Mouse (Mus musculus) heart, postnatal 0 days (tissue): ENCODE results near the gene Ccdc188. TPM values are rescaled to one million over a fixed set of nuclear protein-coding genes. Genes with fewer than 3 reads are reported as not detected.
A peak's percentile ranks its signal among the peaks of the same experiment; 100 is the strongest.

Experiments used
- ATAC-seq: fragments of 200-750 bp; cut with Nextera tagmentation; 2 replicates; pipeline ENCODE4 v1.8.0; 2017; ENCODE audit warnings: low read depth, moderate number of reproducible peaks, moderate library complexity; ENCODE audit not compliant: insufficient read depth
- DNase-seq: peaks from one replicate; pipeline ENCODE4 v3.0.0-alpha.2; 2016; ENCODE audit warnings: low spot score
- H3K27ac ChIP-seq: fragments of 300-500 bp; sonication (generic); 2 replicates; pipeline ENCODE4 v1.5.1; 2014; ENCODE audit warnings: low read depth, mild to moderate bottlenecking
- H3K27me3 ChIP-seq: fragments of 300-500 bp; sonication (generic); 2 replicates; pipeline ENCODE4 v1.6.1; 2014; ENCODE audit warnings: low read length, mixed read lengths; ENCODE audit not compliant: control insufficient read depth, insufficient read depth
- H3K36me3 ChIP-seq: fragments of 300-500 bp; sonication (generic); replicated peaks from 2 replicates; pipeline ENCODE4 v1.6.1; 2014; ENCODE audit warnings: low read length, mixed read lengths; ENCODE audit not compliant: control insufficient read depth, insufficient read depth
- H3K4me1 ChIP-seq: fragments of 300-500 bp; sonication (generic); 2 replicates; pipeline ENCODE4 v1.6.1; 2014; ENCODE audit warnings: antibody characterized with exemption; ENCODE audit not compliant: control insufficient read depth, insufficient read depth
- H3K4me2 ChIP-seq: fragments of 300-500 bp; sonication (generic); 2 replicates; pipeline ENCODE4 v1.6.1; 2014; ENCODE audit warnings: low read depth, mild to moderate bottlenecking, low read length, moderate library complexity
- H3K4me3 ChIP-seq: fragments of 300-500 bp; sonication (generic); 2 replicates; pipeline ENCODE4 v1.5.1; 2014; ENCODE audit warnings: low read depth, low read length
- H3K9ac ChIP-seq: fragments of 300-500 bp; sonication (generic); replicated peaks from 2 replicates; pipeline ENCODE4 v1.6.1; 2014; ENCODE audit warnings: low read depth, low read length, mixed read lengths
- H3K9me3 ChIP-seq: fragments of 300-500 bp; sonication (generic); replicated peaks from 2 replicates; pipeline ENCODE4 v1.6.1; 2016; ENCODE audit warnings: low read length; ENCODE audit not compliant: control insufficient read depth
- CTCF ChIP-seq: IDR thresholded peaks from 2 replicates; pipeline ENCODE4 v1.5.1; 2016; ENCODE audit warnings: antibody characterized with exemption, control low read depth, low read depth
- EP300 ChIP-seq: IDR thresholded peaks from 2 replicates; pipeline ENCODE4 v1.6.1; 2016; ENCODE audit warnings: antibody characterized with exemption, low read depth
- WGBS: fragments of 180-500 bp; shearing (Covaris S2); extraction: QIAGEN DNeasy Blood & Tissue Kit; methylation state at CpG from one replicate; pipeline ENCODE4 v1.1.7; 2014; 5-methylcytosine and 5-hydroxymethylcytosine counted together
- polyA plus RNA-seq: library from polyadenylated mRNA; unstranded; fragments of >200 nt; fragmentation: Nextera tagmentation; extraction: Ambion mirVana; gene quantifications from 2 replicates; pipeline ENCODE4 v1.2.1, GENCODE M21; 2015
- total RNA-seq: library from RNA; depleted of rRNA; stranded (reverse); fragments of >200 nt; gene quantifications from 2 replicates; pipeline ENCODE4 v1.2.3, GENCODE M21; 2014; ENCODE audit warnings: low replicate concordance; rRNA removed

Gene Ccdc188
- total RNA-seq, result not detected in 2 replicates
- polyA plus RNA-seq, result not detected in 2 replicates

- WGBS, result 88% methylated on average over 4 of the region's 4 CpGs
- no peak within 1 kb of the TSS for H3K27ac ChIP-seq
- H3K4me3 ChIP-seq, result no peak within 1 kb of the TSS
- H3K4me2 ChIP-seq, result no peak within 1 kb of the TSS
- H3K9ac ChIP-seq, result no peak within 1 kb of the TSS
- no peak for TF ChIP-seq EP300
- no peak for TF ChIP-seq CTCF
- no peak for ATAC-seq
- peaks cover 11% of the 10 kb centered on the region for H3K36me3 ChIP-seq
- peaks cover 20% of the 10 kb centered on the region for H3K4me1 ChIP-seq
- no peaks in the 10 kb centered on the region for H3K27me3 ChIP-seq
- DNase-seq, result no peak
- H3K9me3 ChIP-seq, result no peaks in the 10 kb centered on the region
Measured at GRCm38 (mm10) chr16:18217579-18217978, at the start of gene Ccdc188. Gene Ccdc188, plus strand, starts transcription at chr16:18217879.

- WGBS, result 63% methylated on average over 5 of the region's 5 CpGs
- ATAC-seq (no peak), DNase-seq (no peak)
- Histone ChIP-seq H3K4me3 (no peak overlapping the region), H3K4me2 (no peak overlapping the region), H3K9me3 (no peaks in the 10 kb centered on the region), H3K36me3 (no peaks in the 10 kb centered on the region), H3K9ac (no peak overlapping the region), H3K4me1 (no peaks in the 10 kb centered on the region), H3K27ac (no peak overlapping the region), H3K27me3 (0 out of 2 replicates have a peak, but pooled peaks cover 3% of the 10 kb centered on the region)
- no peak for TF ChIP-seq CTCF
- no peak for TF ChIP-seq EP300
Measured at GRCm38 (mm10) chr16:18169156-18169555, 48.5 kb upstream of the Ccdc188 start.

- H3K4me3 ChIP-seq, result no peak overlapping the region
- no peaks in the 10 kb centered on the region for H3K36me3 ChIP-seq
- TF ChIP-seq CTCF, result no peak
- TF ChIP-seq EP300, result no peak
- WGBS, result 78% methylated on average over 3 of the region's 3 CpGs
- no peak overlapping the region for H3K27ac ChIP-seq
- H3K4me2 ChIP-seq, result no peak overlapping the region
- H3K9me3 ChIP-seq, result no peaks in the 10 kb centered on the region
- H3K9ac ChIP-seq, result no peak overlapping the region
- ATAC-seq, result no peak
- no peaks in the 10 kb centered on the region for H3K4me1 ChIP-seq
- no peak for DNase-seq
- H3K27me3 ChIP-seq, result 0 out of 2 replicates have a peak, but pooled peaks cover 3% of the 10 kb centered on the region
Measured at GRCm38 (mm10) chr16:18169776-18170175, 47.9 kb upstream of the Ccdc188 start.

GRCm38 (mm10) chr16:18172266-18172855 lies 45.3 kb upstream of the Ccdc188 start:
- H3K4me3 ChIP-seq, result no peak overlapping the region
- no peaks in the 10 kb centered on the region for H3K4me1 ChIP-seq
- no peaks in the 10 kb centered on the region for H3K9me3 ChIP-seq
- H3K4me2 ChIP-seq, result no peak overlapping the region
- H3K27me3 ChIP-seq, result 0 out of 2 replicates have a peak, but pooled peaks cover 3% of the 10 kb centered on the region
- no peak overlapping the region for H3K9ac ChIP-seq
- H3K27ac ChIP-seq, result no peak overlapping the region
- TF ChIP-seq EP300 (no peak), CTCF (peak; percentile 95)
- ATAC-seq, result 0 out of 2 replicates have a peak, but pooled peaks have one; percentile 22
- DNase-seq, result peak; percentile 27
- H3K36me3 ChIP-seq, result no peaks in the 10 kb centered on the region
- 11% methylated on average over 7 of the region's 7 CpGs for WGBS

- Histone ChIP-seq H3K9me3 (no peaks in the 10 kb centered on the region), H3K4me1 (no peaks in the 10 kb centered on the region), H3K36me3 (no peaks in the 10 kb centered on the region), H3K4me2 (no peak overlapping the region), H3K4me3 (no peak overlapping the region), H3K27me3 (0 out of 2 replicates have a peak, but pooled peaks cover 3% of the 10 kb centered on the region), H3K27ac (no peak overlapping the region), H3K9ac (no peak overlapping the region)
- ATAC-seq (no peak), DNase-seq (no peak)
- TF ChIP-seq EP300 (no peak), CTCF (no peak)
- 82% methylated on average over 9 of the region's 9 CpGs for WGBS
Measured at GRCm38 (mm10) chr16:18173231-18173630, 44.4 kb upstream of the Ccdc188 start.

- ATAC-seq, result no peak
- Histone ChIP-seq H3K4me2 (no peak overlapping the region), H3K4me3 (no peak overlapping the region), H3K4me1 (no peaks in the 10 kb centered on the region), H3K36me3 (no peaks in the 10 kb centered on the region), H3K9me3 (no peaks in the 10 kb centered on the region), H3K27me3 (0 out of 2 replicates have a peak, but pooled peaks cover 3% of the 10 kb centered on the region), H3K9ac (no peak overlapping the region), H3K27ac (no peak overlapping the region)
- 47% methylated on average over 11 of the region's 11 CpGs for WGBS
- TF ChIP-seq EP300 (no peak), CTCF (no peak)
- no peak for DNase-seq
Measured at GRCm38 (mm10) chr16:18173788-18174187, 43.9 kb upstream of the Ccdc188 start.
